Mouse (Mus musculus) embryonic facial prominence, embryonic 10.5 days (tissue): ENCODE measurements around the gene 5730507C01Rik. TPM values are rescaled to one million over a fixed set of nuclear protein-coding genes. Genes with fewer than 3 reads are reported as not detected.
"Not testable (repeated sequence)": the region's sequence is repeated elsewhere in the genome, so short reads cannot be mapped to it uniquely, and the experiment has no call there.

Source experiments
- DNase-seq: peaks from one replicate; pipeline ENCODE4 v3.0.0-alpha.2; 2017; ENCODE audit warnings: low spot score
- H3K27ac ChIP-seq: fragments of 300-500 bp; sonication (generic); replicated peaks from 2 replicates; pipeline ENCODE4 v1.5.1; 2016; ENCODE audit warnings: mild to moderate bottlenecking
- H3K27me3 ChIP-seq: fragments of 300-500 bp; sonication (generic); replicated peaks from 2 replicates; pipeline ENCODE4 v1.6.1; 2016; ENCODE audit warnings: low read depth, mild to moderate bottlenecking; ENCODE audit not compliant: poor library complexity, severe bottlenecking
- H3K36me3 ChIP-seq: fragments of 300-500 bp; sonication (generic); replicated peaks from 2 replicates; pipeline ENCODE4 v1.6.1; 2016; ENCODE audit warnings: mild to moderate bottlenecking, moderate library complexity
- H3K4me1 ChIP-seq: fragments of 300-500 bp; sonication (generic); 2 replicates; pipeline ENCODE4 v1.6.1; 2016
- H3K4me3 ChIP-seq: fragments of 300-500 bp; sonication (generic); 2 replicates; pipeline ENCODE4 v1.5.1; 2016; ENCODE audit warnings: mild to moderate bottlenecking, moderate library complexity
- H3K9me3 ChIP-seq: fragments of 300-500 bp; sonication (generic); 2 replicates; pipeline ENCODE4 v1.6.1; 2016; ENCODE audit warnings: mild to moderate bottlenecking
- WGBS: fragments of 180-500 bp; shearing (Covaris S2); methylation state at CpG from one replicate; pipeline ENCODE4 v1.1.7; 2016; 5-methylcytosine and 5-hydroxymethylcytosine counted together
- polyA plus RNA-seq: library from polyadenylated mRNA; unstranded; fragments of >200 nt; fragmentation: Nextera tagmentation; extraction: Ambion mirVana; gene quantifications from 2 replicates; pipeline ENCODE4 v1.2.1, GENCODE M21; 2016

The 5730507C01Rik gene
- 3.7 and 4.3 TPM in 2 replicates for polyA plus RNA-seq

DNA sequence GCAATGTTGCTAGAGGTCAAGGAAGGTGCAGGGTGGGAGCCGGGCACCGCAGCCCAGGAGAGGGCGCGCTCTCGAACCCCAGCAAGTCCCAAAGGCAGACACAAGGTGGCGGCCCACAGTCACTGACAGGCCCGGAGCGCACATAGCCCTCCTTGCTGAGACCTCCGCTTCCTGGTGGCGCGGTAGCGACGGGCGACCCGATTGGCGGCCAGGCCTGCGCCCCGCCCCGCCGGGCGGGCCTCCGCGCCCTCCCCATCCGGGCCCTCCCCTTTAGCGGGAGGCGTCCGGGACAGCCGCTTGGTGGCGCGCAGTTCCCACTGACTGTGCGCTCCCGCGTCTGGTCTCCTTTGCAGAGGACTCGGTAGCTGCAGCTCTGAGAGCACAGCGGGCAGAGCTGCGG lies at the start of gene 5730507C01Rik:
5730507C01Rik (plus strand) TSS at position 340 of the 400 bp plus-strand sequence.
- H3K36me3 ChIP-seq = no peaks in the 10 kb centered on the region

DNA sequence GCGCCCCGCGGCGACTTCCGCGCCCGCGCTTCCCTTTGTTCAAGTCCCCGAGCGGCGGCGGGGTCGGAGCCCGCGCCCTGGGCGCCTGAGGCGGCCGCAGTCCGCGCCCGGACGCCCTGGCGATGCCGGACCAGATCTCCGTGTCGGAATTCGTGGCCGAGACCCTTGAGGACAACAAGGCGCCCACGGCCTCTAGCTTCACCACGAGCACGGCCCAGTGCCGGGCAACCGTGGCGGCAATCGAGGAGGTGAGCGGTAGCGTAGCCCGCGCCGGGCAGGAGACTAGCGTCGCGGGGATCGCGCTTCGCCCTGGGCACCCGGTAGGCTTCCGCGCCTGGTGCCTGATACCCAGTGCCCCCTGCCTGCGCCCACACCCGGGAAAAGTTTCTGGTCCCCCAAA lies 306 bp downstream of the 5730507C01Rik start:
- not testable (repeated sequence) for H3K27me3 ChIP-seq, H3K36me3 ChIP-seq, H3K4me1 ChIP-seq
- Histone ChIP-seq H3K4me3 (peak overlapping the region; percentile 61), H3K9me3 (peaks cover 37% of the 10 kb centered on the region), H3K27ac (peak overlapping the region; percentile 72)
- 5% methylated on average over 51 of the region's 52 CpGs for WGBS
- DNase-seq = peak; percentile 31

More for the DNA sequence above, at the start of gene 5730507C01Rik:
- peak; percentile 80 for DNase-seq
- Histone ChIP-seq H3K9me3 (peaks cover 37% of the 10 kb centered on the region), H3K27me3 (no peaks in the 10 kb centered on the region), H3K27ac (peak within 1 kb of the TSS; percentile 72), H3K4me1 (no peaks in the 10 kb centered on the region), H3K4me3 (peak within 1 kb of the TSS; percentile 61)
- 6% methylated on average over 36 of the region's 36 CpGs for WGBS

DNA sequence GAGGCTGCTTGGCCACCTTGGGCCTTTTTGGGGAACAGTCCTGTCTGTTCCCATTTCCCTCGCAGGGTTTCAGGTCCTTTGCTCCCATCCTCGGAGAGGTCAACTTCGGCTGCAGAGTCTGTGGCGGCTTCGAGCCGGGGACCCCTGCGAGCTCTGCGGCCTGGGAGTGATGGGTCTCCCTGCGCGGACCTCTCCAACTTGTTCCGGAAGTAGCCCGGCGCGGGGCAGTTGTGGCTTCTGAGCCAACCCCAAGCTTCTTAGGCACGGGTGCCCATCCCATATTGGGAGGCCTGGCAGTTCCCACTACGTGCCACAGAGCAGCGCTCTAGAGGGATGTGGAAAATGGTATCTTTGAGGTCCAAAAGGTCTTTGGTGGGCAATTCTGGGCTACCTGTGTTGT lies 767 bp downstream of the 5730507C01Rik start:
- Histone ChIP-seq H3K4me3 (peak overlapping the region; percentile 61), H3K9me3 (peaks cover 40% of the 10 kb centered on the region)
- not testable (repeated sequence) for H3K36me3 ChIP-seq, H3K27me3 ChIP-seq, H3K4me1 ChIP-seq, H3K27ac ChIP-seq
- DNase-seq = peak; percentile 30
- 20% methylated on average over 17 of the region's 17 CpGs for WGBS
